Mouse (Mus musculus): ENCODE measurements around the gene Prss16.

- TF ChIP-seq CTCF (IDR thresholded peaks at IDR 0.05; ENCODE audit: extremely low read depth, insufficient read depth, insufficient read length, insufficient replicate concordance) (no peak), POLR2A (IDR thresholded peaks at IDR 0.05; ENCODE audit: low read depth, low read length) (no peak)
These were observed 27.7 kb downstream of the Prss16 start for GRCm38 (mm10) chr13:21981803-21982193.
